Mouse (Mus musculus) G1E-ER4 (cell line): ENCODE results near the gene Med8. TPM values are rescaled to one million over a fixed set of nuclear protein-coding genes. Genes with fewer than 3 reads are reported as not detected.

Experiments used
- GATA1 ChIP-seq: IDR thresholded peaks from one replicate; pipeline ENCODE4 v1.8.0; 2012; ENCODE audit warnings: low read length, inconsistent platforms
- polyA plus RNA-seq: library from polyadenylated mRNA; stranded (reverse); fragments of >175 nt; gene quantifications from 2 replicates; pipeline ENCODE4 v1.2.3, GENCODE M21; 2012

Med8 gene
- polyA plus RNA-seq, 1 experiment = 25.1 TPM

DNA sequence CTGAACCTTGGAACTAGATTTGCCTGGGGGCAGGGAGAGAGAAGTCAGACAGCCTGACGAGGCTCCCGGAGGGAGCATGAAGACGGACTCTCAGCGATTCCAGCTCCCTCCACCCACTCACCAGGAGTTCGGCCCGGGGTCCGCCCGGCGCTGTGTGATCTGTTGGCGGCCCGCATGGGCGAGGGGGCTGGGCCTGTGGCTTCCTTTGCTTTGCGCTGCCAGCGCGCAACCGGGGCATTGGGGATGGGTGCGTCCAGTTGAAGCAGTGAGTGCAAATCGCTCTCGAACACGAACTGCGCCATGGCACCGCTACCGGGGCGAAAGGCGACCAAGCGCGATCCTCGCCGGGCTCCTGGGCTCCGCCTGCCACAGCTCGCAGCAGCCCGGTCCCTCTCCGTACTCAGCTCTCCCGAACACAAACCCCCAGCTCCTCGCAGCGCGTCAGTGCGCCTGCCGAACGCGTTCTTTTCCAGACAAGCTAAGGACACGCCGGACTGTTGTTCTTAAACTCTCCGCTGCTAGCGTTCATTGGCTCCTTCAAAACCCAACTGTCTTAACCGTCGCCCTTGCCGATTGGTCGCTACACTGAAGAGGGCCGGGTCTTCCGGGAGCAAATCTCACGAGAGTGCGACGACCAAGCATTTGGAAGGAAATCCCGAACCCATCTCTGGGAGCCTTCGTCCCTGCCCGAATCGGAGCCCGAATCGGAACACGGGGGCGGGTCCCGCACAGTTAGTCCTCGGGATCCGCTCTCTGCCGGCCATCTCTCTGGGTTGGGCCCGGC, 27.9 kb downstream of the Med8 start, which contains the start of gene Cdc20:
TSS of gene Cdc20 (minus strand) at position 533 of the 784 bp plus-strand sequence.
- TF ChIP-seq GATA1 = no peak

DNA sequence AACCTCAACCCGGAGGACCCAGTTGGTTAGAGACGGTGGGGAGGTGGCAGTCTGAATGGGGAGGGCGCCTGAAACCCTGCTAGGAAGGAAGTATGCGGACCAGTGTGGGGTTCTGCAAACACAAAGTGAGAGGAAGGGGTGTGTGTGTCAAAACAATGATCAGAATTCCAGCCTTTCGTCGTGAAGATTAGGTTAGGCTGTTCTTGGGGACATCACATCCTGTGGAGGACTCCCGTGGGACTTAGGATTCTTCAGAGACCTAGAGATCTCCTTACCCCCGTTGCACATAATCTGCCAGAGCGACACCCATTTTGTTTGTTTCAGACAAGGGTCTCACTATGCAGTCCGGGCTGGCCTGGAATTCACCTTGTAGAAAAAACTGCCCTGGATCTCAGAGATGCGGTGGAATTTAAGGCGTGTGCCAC, 28.7 kb downstream of the Med8 start:
- TF ChIP-seq GATA1 = no peak

DNA sequence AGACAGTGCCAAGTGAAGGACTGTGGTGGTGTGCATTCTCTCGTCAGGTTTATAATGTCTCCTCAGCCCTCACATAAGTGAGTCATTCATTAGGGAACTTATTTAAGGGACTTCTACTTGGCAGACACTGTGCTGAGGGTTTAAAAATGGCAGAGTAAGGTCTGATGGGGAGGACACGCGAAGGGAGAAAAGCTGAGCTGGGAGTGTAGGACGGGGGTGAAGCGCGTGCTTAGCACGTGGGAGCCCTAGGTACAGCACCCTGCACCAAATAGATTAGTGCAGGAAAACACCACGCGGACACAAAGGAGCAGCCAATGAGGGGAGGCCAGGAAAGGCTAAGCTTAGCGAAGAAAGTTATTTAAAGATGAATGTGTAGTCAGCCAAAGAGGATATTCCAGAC, 36.0 kb downstream of the Med8 start:
- TF ChIP-seq GATA1 = no peak

DNA sequence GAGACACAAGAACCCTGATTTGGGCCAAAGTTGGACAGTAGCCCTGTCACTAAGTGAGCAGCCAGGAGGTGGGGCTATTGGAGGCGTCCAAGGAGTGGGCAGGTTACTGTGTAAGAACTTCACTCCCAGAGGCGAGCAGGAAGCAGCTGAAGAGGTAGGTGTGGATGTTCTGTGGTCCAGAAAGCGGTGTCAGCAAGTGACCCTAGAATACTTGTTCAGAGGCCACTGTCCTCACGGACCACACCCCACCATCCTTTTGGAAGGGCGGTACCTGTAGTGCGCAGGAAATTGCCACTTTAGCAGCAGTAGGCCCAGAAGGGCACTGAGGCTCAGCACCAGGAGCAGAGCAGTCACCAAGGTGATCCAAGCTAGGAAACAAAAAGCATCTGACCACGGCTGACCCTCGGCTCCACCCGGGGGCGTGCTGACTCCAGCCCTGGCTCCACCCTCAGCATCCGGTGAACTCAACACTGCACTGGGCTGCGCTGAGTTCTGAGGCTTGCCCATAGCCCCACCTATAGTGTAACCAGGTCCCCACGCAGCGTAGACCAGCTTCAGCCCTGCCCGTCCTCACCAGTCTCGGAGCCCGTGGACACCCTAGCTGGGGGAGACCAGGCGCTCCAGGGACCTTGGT, 36.8 kb downstream of the Med8 start:
- no peak for TF ChIP-seq GATA1

DNA sequence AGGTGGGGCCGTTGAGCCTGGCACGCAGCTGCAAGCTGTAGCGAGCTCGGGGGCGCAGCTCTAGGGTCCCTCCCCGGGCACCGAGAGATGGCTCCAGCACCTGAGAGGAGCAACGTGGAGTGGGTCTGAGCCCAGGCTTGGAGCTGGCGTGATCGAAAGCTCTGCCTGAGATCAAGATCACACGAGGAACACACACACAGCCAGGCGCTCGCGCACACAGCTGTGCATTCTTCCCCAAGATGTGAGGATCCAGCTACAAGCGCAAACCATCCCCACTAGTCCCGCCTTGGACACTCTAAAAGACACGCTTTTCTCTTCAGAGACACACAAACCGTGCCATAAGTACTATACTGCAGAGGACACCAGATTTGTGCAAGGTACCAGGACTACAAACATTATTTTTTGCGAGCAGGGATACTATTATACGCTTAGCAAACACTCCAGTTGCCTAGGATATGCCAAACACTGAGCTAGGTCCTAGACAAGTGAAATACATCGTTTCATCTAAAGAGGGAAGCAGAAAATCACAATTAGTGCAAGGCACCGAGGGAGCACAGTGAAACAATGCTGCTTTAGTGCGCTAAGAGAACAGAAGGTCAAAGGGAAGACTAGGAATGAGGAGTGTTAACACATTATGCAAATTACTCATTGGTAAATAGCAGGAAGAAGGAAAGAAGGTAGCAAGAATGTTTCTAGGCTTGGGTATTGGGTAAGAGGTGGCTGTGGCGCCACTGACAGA, 37.4 kb downstream of the Med8 start:
- no peak for TF ChIP-seq GATA1

DNA sequence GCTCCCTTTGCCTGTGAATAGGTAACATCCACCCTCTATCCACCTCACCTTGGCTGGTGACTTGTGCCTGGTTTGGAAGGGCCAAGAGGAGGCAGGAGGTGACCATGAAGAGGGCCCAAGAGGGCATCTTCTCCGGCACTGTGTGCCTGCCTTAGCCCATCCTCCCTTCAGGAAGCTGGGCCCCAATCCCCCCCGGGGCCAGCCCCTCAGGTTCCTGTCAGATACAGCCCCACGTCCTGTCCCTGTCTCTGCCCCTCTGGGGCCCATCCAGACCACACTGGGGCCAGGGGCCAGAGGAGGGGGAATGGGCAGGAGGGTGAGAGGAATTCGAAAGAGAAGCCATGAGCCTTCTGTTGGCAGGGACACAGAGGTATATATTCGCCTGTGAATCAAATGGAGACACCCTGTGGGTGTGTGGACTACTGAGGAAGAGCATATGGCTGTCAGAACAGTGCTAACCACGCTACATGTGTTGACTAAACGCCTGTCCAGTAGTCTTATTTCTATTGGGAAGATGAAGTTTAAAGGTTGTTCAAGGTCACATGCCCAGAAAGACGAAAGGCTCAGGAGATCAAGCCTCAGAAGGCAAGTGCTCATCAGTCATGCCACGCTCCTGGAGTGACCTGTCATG, 48.3 kb downstream of the Med8 start, which contains the start of gene Mpl:
TSS of gene Mpl (minus strand) at position 169 of the 631 bp plus-strand sequence.
- no peak for TF ChIP-seq GATA1

DNA sequence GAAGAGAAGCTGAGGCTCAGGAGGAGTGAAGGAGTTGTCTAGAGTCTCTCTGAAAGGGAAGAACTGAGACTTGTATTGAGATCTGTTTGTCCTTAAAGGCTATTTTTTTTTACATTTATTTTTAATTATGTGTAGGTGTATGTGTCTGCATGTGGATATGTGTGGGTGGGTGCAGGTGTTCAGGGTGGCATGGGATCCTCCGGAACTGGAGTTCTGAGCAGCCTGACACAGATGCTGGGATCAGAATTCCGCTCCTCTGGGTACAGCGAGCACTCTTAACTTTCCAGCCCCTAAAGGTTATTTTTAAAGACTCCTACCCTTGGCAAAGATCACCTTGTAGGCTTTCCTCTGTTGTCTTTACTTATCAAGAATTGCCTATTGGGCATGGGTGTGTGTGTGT, 55.8 kb downstream of the Med8 start:
- TF ChIP-seq GATA1 = no peak

Other genes starting within 250 kb of the Med8 start
- gene Kdm4a, start 229.3 kb upstream of the Med8 start, polyA plus RNA-seq = 42.0 and 42.4 TPM in 2 replicates
- gene Ptprf, start 117.9 kb upstream of the Med8 start, polyA plus RNA-seq = not detected in 2 replicates
- 54.4 and 71.8 TPM in 2 replicates for gene Szt2, start 64 bp upstream of the Med8 start, polyA plus RNA-seq
- gene Elovl1, start 18.8 kb downstream of the Med8 start, polyA plus RNA-seq = 101 and 108 TPM in 2 replicates
- gene Cdc20, start 28.0 kb downstream of the Med8 start, polyA plus RNA-seq = 228 and 310 TPM in 2 replicates
- gene Mpl, start 48.2 kb downstream of the Med8 start, polyA plus RNA-seq = 0.12 and 0.15 TPM in 2 replicates
- not detected in 2 replicates for gene Tie1, start 80.7 kb downstream of the Med8 start, polyA plus RNA-seq
- not detected in 2 replicates for gene 2610528J11Rik, start 117.7 kb downstream of the Med8 start, polyA plus RNA-seq
- not detected in 2 replicates for gene Tmem125, start 134.7 kb downstream of the Med8 start, polyA plus RNA-seq
- gene Cfap57, start 211.4 kb downstream of the Med8 start, polyA plus RNA-seq = not detected in 2 replicates
- gene Ebna1bp2, start 211.5 kb downstream of the Med8 start, polyA plus RNA-seq = 35.5 and 59.2 TPM in 2 replicates
- not detected in 2 replicates for gene Olfr62, start 249.6 kb downstream of the Med8 start, polyA plus RNA-seq